18 mouse cellular contexts compared by ENCODE assay signal in genomic region chr2:16212752-16213151, GRCm38 (mm10).
"Had no signal": no experiment of that assay in that cellular context is flagged by ENCODE, and none has a peak within 500 bp of the region (broad histone marks: within the 10 kb centered on the region; RNA-seq: fewer than 3 reads in every experiment).

No protein-coding gene starts in this region.

- H3K27ac ChIP-seq: intestine, embryonic 15.5 days; kidney, embryonic 15.5 days; limb, embryonic 10.5 days; limb, embryonic 13.5 days; liver, embryonic 14.5 days; lung, embryonic 15.5 days; macrophage had no signal

- ATAC-seq: intestine, embryonic 15.5 days; liver, postnatal 0 days had no signal

- H3K27me3 ChIP-seq: intestine, embryonic 15.5 days; kidney, embryonic 15.5 days; limb, embryonic 13.5 days; lung, embryonic 15.5 days had no signal

- H3K36me3 ChIP-seq: intestine, embryonic 15.5 days; kidney, embryonic 15.5 days; limb, embryonic 10.5 days; limb, embryonic 13.5 days; lung, embryonic 15.5 days had no signal

- H3K9me3 ChIP-seq: intestine, embryonic 15.5 days; kidney, embryonic 15.5 days; limb, embryonic 10.5 days; limb, embryonic 13.5 days; lung, embryonic 15.5 days had no signal

- H3K4me1 ChIP-seq: intestine, embryonic 15.5 days; kidney, embryonic 15.5 days; limb, embryonic 10.5 days; limb, embryonic 13.5 days; lung, embryonic 15.5 days had no signal

- H3K4me3 ChIP-seq: intestine, embryonic 15.5 days; kidney, embryonic 15.5 days; limb, embryonic 10.5 days; limb, embryonic 13.5 days; lung, embryonic 15.5 days had no signal

- DNase-seq: kidney, adult 11 months; kidney, adult 8-10 months; kidney, postnatal 10 days; kidney, postnatal 36 days; liver; liver, postnatal 0 days; midbrain, embryonic 14.5 days; thymus, adult 18-20 months; thymus, postnatal 14 days; thymus, postnatal 4 days had no signal

- H3K9ac ChIP-seq: intestine, embryonic 15.5 days; kidney, embryonic 15.5 days; limb, embryonic 13.5 days; liver, embryonic 14.5 days; liver, postnatal 0 days; lung, embryonic 15.5 days had no signal

- H3K4me2 ChIP-seq: intestine, embryonic 15.5 days; kidney, embryonic 15.5 days; limb, embryonic 13.5 days; lung, embryonic 15.5 days; midbrain, embryonic 11.5 days had no signal
